Mouse (Mus musculus) C2C12 (cell line): ENCODE measurements around the gene Mup3. TPM values are rescaled to one million over a fixed set of nuclear protein-coding genes. Genes with fewer than 3 reads are reported as not detected.

Source experiments
- polyA plus RNA-seq: library from polyadenylated mRNA; unstranded; fragments of >200 nt; fragmentation: generic; extraction: Trizol; gene quantifications from one replicate; pipeline ENCODE4 v1.2.1, GENCODE M21; 2012; ENCODE audit warnings: missing spikeins

Gene Mup3
- polyA plus RNA-seq, 1 experiment, result not detected

Other genes starting within 250 kb of the Mup3 start
- not detected for gene Mup20, start 33.2 kb downstream of the Mup3 start, polyA plus RNA-seq
- not detected for gene Mup21, start 63.5 kb upstream of the Mup3 start, polyA plus RNA-seq
- gene Zfp37, start 143.7 kb upstream of the Mup3 start, polyA plus RNA-seq, result 0.47 TPM
- gene Slc31a2, start 175.2 kb upstream of the Mup3 start, polyA plus RNA-seq, result 3.1 TPM